Mouse (Mus musculus): Measurements from ENCODE around the gene Cnbp.

GRCm38 (mm10) chr6:87802462-87802861 lies 48.4 kb downstream of the Cnbp start:
- TF ChIP-seq CTCF (IDR thresholded peaks at IDR 0.05; ENCODE audit: low read depth, low read length) = no peak
- no peak for TF ChIP-seq POLR2A (IDR thresholded peaks at IDR 0.05; ENCODE audit: extremely low read depth, insufficient read depth, low read length)

Measured in liver, adult 2 months (tissue).